Mouse (Mus musculus): Measurements from ENCODE around the gene Pear1. TPM values are rescaled to one million over a fixed set of nuclear protein-coding genes. Genes with fewer than 3 reads are reported as not detected.

Pear1 gene
- polyA plus RNA-seq, 1 experiment from 2014 or later = 8.6 TPM

- Histone ChIP-seq H3K9me3 (ENCODE audit: control insufficient read depth, low read length) (no peaks in the 10 kb centered on the region), H3K4me2 (ENCODE audit: low read depth, low read length, severe bottlenecking) (no peak overlapping the region), H3K27ac (ENCODE audit: low read depth, low read length) (0 out of 2 replicates have a peak overlapping the region, but pooled peaks have one; percentile 3), H3K4me3 (ENCODE audit: low read depth, low read length) (no peak overlapping the region), H3K9ac (ENCODE audit: low read length) (no peak overlapping the region), H3K4me1 (replicated peaks; ENCODE audit: control insufficient read depth, insufficient read depth, low read length) (peaks cover 7% of the 10 kb centered on the region; the same call in 1 of the 2 replicates), H3K36me3 (ENCODE audit: control insufficient read depth, insufficient read depth, low read length) (no peaks in the 10 kb centered on the region), H3K27me3 (ENCODE audit: control insufficient read depth, insufficient read depth, low read length) (peaks cover 11% of the 10 kb centered on the region; the same call in 1 of the 2 replicates)
- no peak for ATAC-seq (replicated peaks; ENCODE audit: low FRiP score)
- no peak for DNase-seq (ENCODE audit: low spot score)
- WGBS = 76% methylated on average over 5 of the region's 5 CpGs
Observed at GRCm38 (mm10) chr3:87765631-87766283, 58.3 kb downstream of the Pear1 start.

- Histone ChIP-seq H3K27ac (ENCODE audit: low read depth, low read length) (0 out of 2 replicates have a peak overlapping the region, but pooled peaks have one; percentile 3), H3K36me3 (ENCODE audit: control insufficient read depth, insufficient read depth, low read length) (no peaks in the 10 kb centered on the region), H3K9me3 (ENCODE audit: control insufficient read depth, low read length) (no peaks in the 10 kb centered on the region), H3K4me2 (ENCODE audit: low read depth, low read length, severe bottlenecking) (no peak overlapping the region), H3K4me3 (ENCODE audit: low read depth, low read length) (no peak overlapping the region), H3K4me1 (replicated peaks; ENCODE audit: control insufficient read depth, insufficient read depth, low read length) (peaks cover 7% of the 10 kb centered on the region; the same call in 1 of the 2 replicates), H3K27me3 (ENCODE audit: control insufficient read depth, insufficient read depth, low read length) (peaks cover 11% of the 10 kb centered on the region; the same call in 1 of the 2 replicates), H3K9ac (ENCODE audit: low read length) (no peak overlapping the region)
- ATAC-seq (replicated peaks; ENCODE audit: low FRiP score) (no peak), DNase-seq (ENCODE audit: low spot score) (peak; percentile 67)
- 12% methylated on average over 10 of the region's 10 CpGs for WGBS
Observed at GRCm38 (mm10) chr3:87765091-87765490, 59.0 kb downstream of the Pear1 start.

- no peaks in the 10 kb centered on the region for H3K9me3 ChIP-seq (ENCODE audit: control insufficient read depth, low read length)
- H3K27ac ChIP-seq (ENCODE audit: low read depth, low read length) = 0 out of 2 replicates have a peak overlapping the region, but pooled peaks have one; percentile 3
- DNase-seq (ENCODE audit: low spot score) (no peak), ATAC-seq (replicated peaks; ENCODE audit: low FRiP score) (no peak)
- H3K27me3 ChIP-seq (ENCODE audit: control insufficient read depth, insufficient read depth, low read length) = peaks cover 10% of the 10 kb centered on the region; the same call in 1 of the 2 replicates
- 33% methylated on average over 10 of the region's 10 CpGs for WGBS
- H3K4me1 ChIP-seq (replicated peaks; ENCODE audit: control insufficient read depth, insufficient read depth, low read length) = peaks cover 7% of the 10 kb centered on the region; the same call in 1 of the 2 replicates
- H3K4me3 ChIP-seq (ENCODE audit: low read depth, low read length) = no peak overlapping the region
- no peak overlapping the region for H3K9ac ChIP-seq (ENCODE audit: low read length)
- no peak overlapping the region for H3K4me2 ChIP-seq (ENCODE audit: low read depth, low read length, severe bottlenecking)
- no peaks in the 10 kb centered on the region for H3K36me3 ChIP-seq (ENCODE audit: control insufficient read depth, insufficient read depth, low read length)
Observed at GRCm38 (mm10) chr3:87764506-87764905, 59.6 kb downstream of the Pear1 start.

GRCm38 (mm10) chr3:87763683-87764289, 60.3 kb downstream of the Pear1 start:
- no peaks in the 10 kb centered on the region for H3K9me3 ChIP-seq (ENCODE audit: control insufficient read depth, low read length)
- H3K4me2 ChIP-seq (ENCODE audit: low read depth, low read length, severe bottlenecking) = 0 out of 2 replicates have a peak overlapping the region, but pooled peaks have one; percentile 8
- DNase-seq (ENCODE audit: low spot score) (peak; percentile 60), ATAC-seq (replicated peaks; ENCODE audit: low FRiP score) (no peak)
- no peak overlapping the region for H3K9ac ChIP-seq (ENCODE audit: low read length)
- peaks cover 4% of the 10 kb centered on the region; the same call in 1 of the 2 replicates for H3K27me3 ChIP-seq (ENCODE audit: control insufficient read depth, insufficient read depth, low read length)
- H3K27ac ChIP-seq (ENCODE audit: low read depth, low read length) = no peak overlapping the region
- no peak overlapping the region for H3K4me3 ChIP-seq (ENCODE audit: low read depth, low read length)
- WGBS = 24% methylated on average over 15 of the region's 15 CpGs
- H3K36me3 ChIP-seq (ENCODE audit: control insufficient read depth, insufficient read depth, low read length) = no peaks in the 10 kb centered on the region
- H3K4me1 ChIP-seq (replicated peaks; ENCODE audit: control insufficient read depth, insufficient read depth, low read length) = peaks cover 7% of the 10 kb centered on the region; the same call in 1 of the 2 replicates

- Histone ChIP-seq H3K27ac (ENCODE audit: low read depth, low read length) (no peak overlapping the region), H3K27me3 (ENCODE audit: control insufficient read depth, insufficient read depth, low read length) (peaks cover under 1% of the 10 kb centered on the region; the same call in 1 of the 2 replicates), H3K9ac (ENCODE audit: low read length) (no peak overlapping the region), H3K4me2 (ENCODE audit: low read depth, low read length, severe bottlenecking) (no peak overlapping the region), H3K36me3 (ENCODE audit: control insufficient read depth, insufficient read depth, low read length) (no peaks in the 10 kb centered on the region), H3K4me3 (ENCODE audit: low read depth, low read length) (no peak overlapping the region), H3K9me3 (ENCODE audit: control insufficient read depth, low read length) (no peaks in the 10 kb centered on the region), H3K4me1 (replicated peaks; ENCODE audit: control insufficient read depth, insufficient read depth, low read length) (peaks cover 7% of the 10 kb centered on the region; the same call in 1 of the 2 replicates)
- ATAC-seq (replicated peaks; ENCODE audit: low FRiP score) (no peak), DNase-seq (ENCODE audit: low spot score) (no peak)
- 51% methylated on average over 4 of the region's 4 CpGs for WGBS
Observed at GRCm38 (mm10) chr3:87763202-87763601, 60.9 kb downstream of the Pear1 start.

- H3K4me2 ChIP-seq (ENCODE audit: low read depth, low read length, severe bottlenecking) = no peak overlapping the region
- DNase-seq (ENCODE audit: low spot score) (no peak), ATAC-seq (replicated peaks; ENCODE audit: low FRiP score) (no peak)
- H3K27ac ChIP-seq (ENCODE audit: low read depth, low read length) = no peak overlapping the region
- H3K4me1 ChIP-seq (replicated peaks; ENCODE audit: control insufficient read depth, insufficient read depth, low read length) = peaks cover 7% of the 10 kb centered on the region; the same call in 1 of the 2 replicates
- no peaks in the 10 kb centered on the region for H3K36me3 ChIP-seq (ENCODE audit: control insufficient read depth, insufficient read depth, low read length)
- no peaks in the 10 kb centered on the region for H3K9me3 ChIP-seq (ENCODE audit: control insufficient read depth, low read length)
- WGBS = 77% methylated on average over 20 of the region's 20 CpGs
- no peak overlapping the region for H3K4me3 ChIP-seq (ENCODE audit: low read depth, low read length)
- H3K9ac ChIP-seq (ENCODE audit: low read length) = no peak overlapping the region
- no peaks in the 10 kb centered on the region; the same call in 1 of the 2 replicates for H3K27me3 ChIP-seq (ENCODE audit: control insufficient read depth, insufficient read depth, low read length)
Observed at GRCm38 (mm10) chr3:87761408-87762375, 62.4 kb downstream of the Pear1 start.

GRCm38 (mm10) chr3:87758641-87759040, 65.5 kb downstream of the Pear1 start:
- WGBS = 40% methylated on average over 5 of the region's 5 CpGs
- Histone ChIP-seq H3K4me1 (replicated peaks; ENCODE audit: control insufficient read depth, insufficient read depth, low read length) (peaks cover 5% of the 10 kb centered on the region; the same call in 1 of the 2 replicates), H3K27ac (ENCODE audit: low read depth, low read length) (no peak overlapping the region), H3K36me3 (ENCODE audit: control insufficient read depth, insufficient read depth, low read length) (no peaks in the 10 kb centered on the region), H3K27me3 (ENCODE audit: control insufficient read depth, insufficient read depth, low read length) (no peaks in the 10 kb centered on the region; the same call in 1 of the 2 replicates), H3K4me2 (ENCODE audit: low read depth, low read length, severe bottlenecking) (no peak overlapping the region), H3K4me3 (ENCODE audit: low read depth, low read length) (no peak overlapping the region), H3K9me3 (ENCODE audit: control insufficient read depth, low read length) (no peaks in the 10 kb centered on the region), H3K9ac (ENCODE audit: low read length) (no peak overlapping the region)
- DNase-seq (ENCODE audit: low spot score) (no peak), ATAC-seq (replicated peaks; ENCODE audit: low FRiP score) (no peak)

- Histone ChIP-seq H3K27me3 (ENCODE audit: control insufficient read depth, insufficient read depth, low read length) (no peaks in the 10 kb centered on the region; the same call in 1 of the 2 replicates), H3K9ac (ENCODE audit: low read length) (peak overlapping the region; percentile 44), H3K36me3 (ENCODE audit: control insufficient read depth, insufficient read depth, low read length) (no peaks in the 10 kb centered on the region), H3K27ac (ENCODE audit: low read depth, low read length) (no peak overlapping the region), H3K4me2 (ENCODE audit: low read depth, low read length, severe bottlenecking) (peak overlapping the region; percentile 44), H3K4me1 (replicated peaks; ENCODE audit: control insufficient read depth, insufficient read depth, low read length) (peaks cover 5% of the 10 kb centered on the region; the same call in 1 of the 2 replicates), H3K4me3 (ENCODE audit: low read depth, low read length) (peak overlapping the region; percentile 10; the same call in 1 of the 2 replicates), H3K9me3 (ENCODE audit: control insufficient read depth, low read length) (no peaks in the 10 kb centered on the region)
- WGBS = 49% methylated on average over 20 of the region's 20 CpGs
- no peak for DNase-seq (ENCODE audit: low spot score)
- ATAC-seq (replicated peaks; ENCODE audit: low FRiP score) = no peak
Observed at GRCm38 (mm10) chr3:87756488-87756887, 67.6 kb downstream of the Pear1 start.

Data from forebrain, embryonic 11.5 days (tissue).